Mouse (Mus musculus): ENCODE data around the gene Olfr652.

GRCm38 (mm10) chr7:104580846-104581245 is 20.1 kb downstream of the Olfr652 start:
- TF ChIP-seq SIN3A (IDR thresholded peaks at IDR 0.05; ENCODE audit: low read length) = no peak
- TF ChIP-seq TCF12 (IDR thresholded peaks at IDR 0.05; ENCODE audit: low read depth, low read length) = no peak
- no peak for TF ChIP-seq CTCF (IDR thresholded peaks at IDR 0.05 in 2 of 3, conservative IDR thresholded peaks at IDR 0.05 in 1 of 3; ENCODE audit: control insufficient read depth in 1 of 3, insufficient read depth in 1 of 3, low read depth in 2 of 3, low read length in 3 of 3, poor library complexity in 1 of 3, severe bottlenecking in 1 of 3)
- no peak for TF ChIP-seq MYC (IDR thresholded peaks at IDR 0.05; ENCODE audit: low read depth, low read length)
- no peak for TF ChIP-seq NRF1 (IDR thresholded peaks at IDR 0.05; ENCODE audit: insufficient read depth, low read depth, low read length, poor library complexity, severe bottlenecking)
- no peak for TF ChIP-seq NELFE (IDR thresholded peaks at IDR 0.05; ENCODE audit: low read depth, low read length)
- TF ChIP-seq JUND (IDR thresholded peaks at IDR 0.05; ENCODE audit: low read depth, low read length) = no peak
- TF ChIP-seq E2F4 (IDR thresholded peaks at IDR 0.05; ENCODE audit: borderline replicate concordance, low read depth, low read length) = no peak
- TF ChIP-seq USF1 (IDR thresholded peaks at IDR 0.05; ENCODE audit: low read depth, low read length) = no peak
- TF ChIP-seq POLR2A (IDR thresholded peaks at IDR 0.05; ENCODE audit: control insufficient read depth in 1 of 2, insufficient read depth in 1 of 2, low read depth in 1 of 2, low read length in 2 of 2, poor library complexity in 1 of 2) = no peak
- no peak for TF ChIP-seq GABPA (IDR thresholded peaks at IDR 0.05; ENCODE audit: low read depth, low read length)
- no peak for TF ChIP-seq BHLHE40 (IDR thresholded peaks at IDR 0.05; ENCODE audit: borderline replicate concordance, low read depth, low read length)
- no peak for TF ChIP-seq TBP (IDR thresholded peaks at IDR 0.05; ENCODE audit: low read depth, low read length)
